Mouse (Mus musculus) spleen, adult 2 months (tissue): ENCODE measurements around the gene Bmp8b. TPM values are rescaled to one million over a fixed set of nuclear protein-coding genes. Genes with fewer than 3 reads are reported as not detected.
"Not testable (repeated sequence)": the region's sequence is repeated elsewhere in the genome, so short reads cannot be mapped to it uniquely, and the experiment has no call there.

Source experiments
- DNase-seq, 2 experiments: peaks; one replicate each; pipeline versions ENCODE4 v3.0.0 to v3.0.0-alpha.2; 2012 to 2021; ENCODE audit warnings: low spot score in 2 of 2, low read depth in 1 of 2
- H3K27ac ChIP-seq: fragments of 200-500 bp; 2 replicates; pipeline ENCODE4 v1.5.1; 2012; ENCODE audit warnings: low read length, inconsistent platforms; ENCODE audit not compliant: insufficient read depth
- H3K27me3 ChIP-seq: fragments of 200-500 bp; 2 replicates; pipeline ENCODE4 v1.6.1; 2012; ENCODE audit warnings: mild to moderate bottlenecking, moderate library complexity, low read length, inconsistent platforms; ENCODE audit not compliant: control insufficient read depth, insufficient read depth
- H3K36me3 ChIP-seq: fragments of 200-500 bp; 2 replicates; pipeline ENCODE4 v1.6.1; 2012; ENCODE audit warnings: mild to moderate bottlenecking, low read length, inconsistent platforms; ENCODE audit not compliant: control insufficient read depth, insufficient read depth
- H3K4me1 ChIP-seq: fragments of 200-500 bp; 2 replicates; pipeline ENCODE4 v1.6.1; 2011; ENCODE audit warnings: inconsistent platforms; ENCODE audit not compliant: control insufficient read depth, insufficient read depth, insufficient read length
- H3K4me3 ChIP-seq: fragments of 200-500 bp; 2 replicates; pipeline ENCODE4 v1.5.1; 2011; ENCODE audit warnings: mild to moderate bottlenecking, inconsistent platforms; ENCODE audit not compliant: insufficient read depth, insufficient read length; ENCODE audit errors: extremely low read depth
- CTCF ChIP-seq: fragments of 200-500 bp; IDR thresholded peaks from 2 replicates; pipeline ENCODE4 v1.5.1; 2011; ENCODE audit warnings: mild to moderate bottlenecking, inconsistent platforms; ENCODE audit not compliant: insufficient read depth, insufficient read length, insufficient replicate concordance; ENCODE audit errors: extremely low read depth
- POLR2A ChIP-seq: fragments of 200-500 bp; IDR thresholded peaks from 2 replicates; pipeline ENCODE4 v1.6.1; 2011; ENCODE audit warnings: low read depth, low read length, inconsistent platforms
- WGBS: fragments of 180-500 bp; shearing (Covaris S2); methylation state at CpG from one replicate; pipeline ENCODE4 v1.1.7; 2018; 5-methylcytosine and 5-hydroxymethylcytosine counted together
- polyA plus RNA-seq: library from polyadenylated mRNA; depleted of rRNA; stranded (reverse); fragments of >200 nt; gene quantifications from 2 replicates; pipeline ENCODE4 v1.2.3, GENCODE M21; 2012

Bmp8b gene
- polyA plus RNA-seq, 1 experiment, result 0.11 TPM

DNA sequence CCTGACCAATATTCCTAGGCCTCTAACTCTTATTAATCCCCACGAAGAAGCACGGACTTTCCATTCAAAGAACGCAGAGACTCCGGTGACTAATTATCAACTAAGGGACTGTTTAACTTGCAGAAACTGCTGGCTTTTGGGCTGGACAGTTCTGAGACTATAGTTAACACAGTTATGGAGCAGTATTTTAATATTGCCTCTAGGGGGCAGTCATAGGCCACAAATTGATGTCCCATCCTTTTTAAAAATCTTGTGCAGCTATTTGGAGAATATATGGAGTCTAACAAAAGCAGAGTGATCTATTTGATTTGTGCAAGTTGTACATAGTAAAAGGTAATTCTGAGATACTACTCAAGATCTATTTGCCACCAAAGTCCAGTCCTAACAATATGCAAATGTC lies 50.0 kb downstream of the Bmp8b start:
- TF ChIP-seq POLR2A (no peak), CTCF (no peak)
- no peak overlapping the region for H3K27ac ChIP-seq
- no peak overlapping the region for H3K4me3 ChIP-seq
- no peak for DNase-seq
- H3K4me1 ChIP-seq, result no peaks in the 10 kb centered on the region
- WGBS, result 36% methylated on average over 4 of the region's 4 CpGs
- no peaks in the 10 kb centered on the region for H3K36me3 ChIP-seq
- no peaks in the 10 kb centered on the region for H3K27me3 ChIP-seq

DNA sequence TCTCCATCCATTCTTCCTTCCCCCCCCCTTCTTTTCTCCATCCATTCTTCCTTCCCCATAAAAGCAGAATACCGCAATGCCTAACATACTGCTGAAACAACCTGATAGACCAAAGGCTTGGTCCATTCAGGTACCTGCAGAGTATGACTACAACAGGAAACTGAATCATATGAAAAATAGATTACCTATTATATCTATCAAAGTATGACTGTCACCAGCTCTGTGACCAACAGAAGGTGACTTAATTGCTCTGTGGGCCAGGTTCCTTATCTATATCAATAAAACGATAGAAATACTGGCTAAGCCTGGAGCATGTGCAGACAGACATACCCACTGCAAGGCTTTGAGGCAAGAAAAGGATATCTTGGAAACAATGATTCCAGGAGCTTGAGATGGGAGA lies 50.5 kb downstream of the Bmp8b start:
- no peaks in the 10 kb centered on the region for H3K27me3 ChIP-seq
- H3K27ac ChIP-seq, result no peak overlapping the region
- WGBS, result 70% methylated on average over 2 of the region's 2 CpGs
- DNase-seq, result no peak
- H3K36me3 ChIP-seq, result no peaks in the 10 kb centered on the region
- H3K4me1 ChIP-seq, result no peaks in the 10 kb centered on the region
- TF ChIP-seq POLR2A (no peak), CTCF (no peak)
- H3K4me3 ChIP-seq, result no peak overlapping the region

DNA sequence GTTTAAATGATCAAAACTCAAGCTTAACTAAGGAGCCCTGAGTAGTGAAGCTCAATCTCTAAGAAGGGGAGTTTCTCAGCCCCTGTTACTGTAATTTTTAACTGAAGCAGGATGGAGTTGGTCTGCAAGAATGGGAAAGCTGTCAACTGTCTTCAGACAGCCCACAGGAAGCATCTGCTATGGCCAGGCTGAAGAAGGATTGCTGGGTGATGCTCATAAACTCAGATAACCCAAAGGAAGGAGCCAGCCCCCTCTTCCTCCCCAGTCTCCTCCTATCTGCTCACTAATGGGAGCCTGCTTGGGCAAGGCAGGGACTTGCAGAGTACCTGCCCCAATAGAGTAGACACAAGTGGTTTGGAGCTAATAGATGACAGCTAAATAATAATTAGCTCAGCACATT lies 50.9 kb downstream of the Bmp8b start:
- TF ChIP-seq CTCF (no peak), POLR2A (no peak)

DNA sequence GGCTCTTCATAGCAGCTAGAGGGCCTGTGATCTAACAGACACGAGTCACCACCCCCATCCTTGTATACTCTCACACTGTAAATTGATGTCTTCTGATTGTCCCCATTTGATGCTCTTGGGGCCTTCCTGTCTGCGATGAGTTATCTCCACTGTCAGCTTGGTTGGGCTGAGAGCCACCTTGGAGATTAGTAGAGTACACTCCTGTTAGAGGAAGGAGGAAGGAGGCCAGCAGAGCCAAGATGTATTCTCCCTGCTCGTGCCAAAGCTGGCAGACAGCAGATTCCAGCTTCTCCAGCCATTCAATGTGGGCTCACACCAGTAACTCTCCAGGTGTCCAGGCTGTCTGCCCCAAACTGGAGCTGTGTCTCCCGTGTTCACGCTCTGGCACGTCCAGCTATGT lies 55.6 kb downstream of the Bmp8b start:
- Histone ChIP-seq H3K27ac (no peak overlapping the region), H3K4me3 (no peak overlapping the region), H3K4me1 (no peaks in the 10 kb centered on the region), H3K36me3 (no peaks in the 10 kb centered on the region), H3K27me3 (no peaks in the 10 kb centered on the region; the same call in 1 of the 2 replicates)
- WGBS, result 80% methylated on average over 6 of the region's 6 CpGs
- TF ChIP-seq POLR2A (no peak), CTCF (no peak)
- no peak for DNase-seq

More for the DNA sequence above, 50.9 kb downstream of the Bmp8b start:
- Histone ChIP-seq H3K36me3 (no peaks in the 10 kb centered on the region), H3K27ac (no peak overlapping the region), H3K4me3 (no peak overlapping the region), H3K27me3 (no peaks in the 10 kb centered on the region), H3K4me1 (no peaks in the 10 kb centered on the region)
- no peak for DNase-seq

DNA sequence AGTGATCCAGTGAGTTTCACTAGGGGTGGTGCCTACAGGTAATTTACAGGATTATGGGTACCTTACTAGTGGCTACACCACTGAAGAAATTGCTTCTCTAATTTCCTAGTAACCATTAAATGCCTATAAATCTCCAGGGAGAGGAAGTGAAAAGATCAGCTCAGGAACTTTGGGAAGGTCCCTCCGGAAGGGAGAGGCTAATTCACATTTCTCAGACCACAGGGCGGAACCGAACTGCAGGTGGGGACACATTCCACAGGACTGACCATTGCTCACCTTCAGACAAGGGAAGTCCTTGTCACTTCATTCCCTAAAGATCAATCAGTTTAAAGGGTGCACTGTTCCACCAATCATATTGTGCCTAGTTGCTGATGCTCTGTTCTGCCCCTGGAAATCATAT lies 56.3 kb downstream of the Bmp8b start:
- not testable (repeated sequence) for H3K27ac ChIP-seq, H3K27me3 ChIP-seq
- 80% methylated on average over 3 of the region's 3 CpGs for WGBS

DNA sequence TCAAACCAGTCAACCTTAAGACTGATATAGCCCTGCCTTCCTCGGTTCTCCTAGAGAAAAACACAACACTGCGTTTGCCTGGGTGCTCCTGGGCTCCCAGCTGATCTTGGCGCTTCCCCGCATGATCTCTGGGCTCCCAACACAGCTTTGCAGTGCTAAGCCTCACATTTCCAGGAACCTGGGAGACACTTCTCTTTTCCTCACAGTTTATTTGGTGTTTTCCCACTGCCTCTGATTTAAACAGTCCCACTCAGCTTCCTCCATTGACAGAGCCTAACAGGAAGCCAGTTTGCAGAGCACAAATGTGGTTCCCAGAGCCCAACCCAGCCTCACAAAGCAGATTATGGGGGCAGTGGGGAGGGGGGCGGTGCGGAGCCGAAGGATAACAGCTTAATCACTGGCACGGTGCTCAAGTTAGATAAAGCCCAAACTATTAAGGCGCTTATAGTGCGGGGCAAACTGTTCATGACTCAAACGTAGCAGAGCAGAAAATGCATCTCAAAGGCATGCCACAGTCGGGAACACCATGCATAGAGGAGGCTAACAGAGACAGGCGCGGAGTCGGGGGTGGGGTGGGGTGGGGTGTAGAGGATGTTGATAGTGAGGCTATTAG lies 57.4 kb downstream of the Bmp8b start:
- H3K27me3 ChIP-seq, result no peaks in the 10 kb centered on the region; the same call in 1 of the 2 replicates
- H3K36me3 ChIP-seq, result no peaks in the 10 kb centered on the region
- no peak for DNase-seq
- no peak overlapping the region for H3K27ac ChIP-seq
- no peak overlapping the region for H3K4me3 ChIP-seq
- no peak for TF ChIP-seq POLR2A
- no peak for TF ChIP-seq CTCF
- 19% methylated on average over 15 of the region's 15 CpGs for WGBS
- no peaks in the 10 kb centered on the region for H3K4me1 ChIP-seq

More for the DNA sequence above, 56.3 kb downstream of the Bmp8b start:
- H3K36me3 ChIP-seq, DNase-seq, H3K4me3 ChIP-seq, H3K4me1 ChIP-seq: not testable (repeated sequence)

DNA sequence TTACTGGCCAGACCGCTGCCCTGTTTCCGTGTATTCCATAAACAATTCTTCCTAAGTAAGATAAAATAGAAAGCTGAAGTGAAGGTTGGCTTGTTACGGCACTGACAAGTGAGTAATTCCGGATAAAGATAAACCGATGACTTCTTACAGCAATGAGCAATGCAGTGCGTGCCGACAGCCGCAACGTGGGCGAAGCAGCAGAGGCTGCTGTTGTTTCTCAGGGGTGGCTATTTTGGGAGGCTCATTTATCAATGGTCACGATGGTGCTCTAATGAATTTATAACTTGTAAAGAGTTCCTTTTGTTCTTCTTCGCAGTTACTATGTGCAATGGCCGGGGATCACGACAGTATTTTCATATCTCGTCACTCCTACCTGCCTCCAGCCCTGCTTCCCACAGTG lies 59.2 kb downstream of the Bmp8b start:
- Histone ChIP-seq H3K27ac (no peak overlapping the region), H3K4me1 (no peaks in the 10 kb centered on the region), H3K4me3 (no peak overlapping the region), H3K36me3 (no peaks in the 10 kb centered on the region), H3K27me3 (no peaks in the 10 kb centered on the region; the same call in 1 of the 2 replicates)
- no peak for TF ChIP-seq CTCF
- TF ChIP-seq POLR2A, result no peak
- WGBS, result 89% methylated on average over 15 of the region's 15 CpGs
- DNase-seq, result no peak
